Mouse (Mus musculus): ENCODE measurements around the gene Dohh. TPM values are rescaled to one million over a fixed set of nuclear protein-coding genes. Genes with fewer than 3 reads are reported as not detected.

Dohh gene
- polyA plus RNA-seq, 1 experiment, result 52.9 TPM

DNA sequence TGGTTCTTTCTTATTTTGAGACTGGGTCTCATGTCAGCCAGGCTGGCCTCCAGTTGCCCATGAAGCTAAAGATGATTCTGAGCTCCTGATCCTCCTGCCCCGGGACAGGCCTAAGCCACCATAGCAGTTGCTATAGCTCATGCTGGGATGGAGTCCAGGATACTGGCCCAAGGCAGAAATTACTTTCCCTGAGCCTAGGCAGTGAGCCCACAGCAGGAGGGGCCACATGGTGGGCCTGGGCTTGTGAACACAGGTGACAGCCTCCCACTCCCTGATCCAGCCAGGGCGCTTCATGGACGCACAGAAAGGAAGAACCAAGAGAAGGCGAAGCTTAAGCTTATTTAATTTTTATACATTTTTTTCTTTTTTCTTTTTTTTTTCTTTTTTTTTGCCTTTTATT lies 11.6 kb downstream of the Dohh start:
- H3K9me3 ChIP-seq (replicated peaks; ENCODE audit: control insufficient read depth, insufficient read depth, low read length, poor library complexity, severe bottlenecking), result no peaks in the 10 kb centered on the region
- peaks cover 3% of the 10 kb centered on the region for H3K4me1 ChIP-seq (ENCODE audit: control insufficient read depth, insufficient read depth, low read length)
- H3K27me3 ChIP-seq (ENCODE audit: control insufficient read depth, insufficient read depth, low read length, poor library complexity, severe bottlenecking), result no peaks in the 10 kb centered on the region
- no peak overlapping the region for H3K4me3 ChIP-seq (ENCODE audit: low read depth, low read length)
- no peak overlapping the region for H3K27ac ChIP-seq (ENCODE audit: insufficient read depth, low read length)
- no peak overlapping the region for H3K9ac ChIP-seq (ENCODE audit: low read depth, poor library complexity, severe bottlenecking)
- H3K36me3 ChIP-seq (ENCODE audit: control insufficient read depth, insufficient read depth, low read length, poor library complexity, severe bottlenecking), result no peaks in the 10 kb centered on the region
- TF ChIP-seq CTCF (IDR thresholded peaks at IDR 0.05; ENCODE audit: low read depth, low read length) (no peak), POLR2A (IDR thresholded peaks at IDR 0.05; ENCODE audit: insufficient read depth, low read length) (no peak), EP300 (IDR thresholded peaks at IDR 0.05; ENCODE audit: insufficient read depth, low read depth, low read length) (no peak)

- Histone ChIP-seq H3K27ac (ENCODE audit: insufficient read depth, low read length) (no peak overlapping the region), H3K4me1 (ENCODE audit: control insufficient read depth, insufficient read depth, low read length) (peaks cover 3% of the 10 kb centered on the region)
Measured at GRCm38 (mm10) chr10:81396749-81397148, 12.5 kb downstream of the Dohh start.

GRCm38 (mm10) chr10:81399296-81399695 lies 15.1 kb downstream of the Dohh start:
- Histone ChIP-seq H3K36me3 (ENCODE audit: control insufficient read depth, insufficient read depth, low read length, poor library complexity, severe bottlenecking) (no peaks in the 10 kb centered on the region), H3K9ac (ENCODE audit: low read depth, poor library complexity, severe bottlenecking) (no peak overlapping the region), H3K27me3 (ENCODE audit: control insufficient read depth, insufficient read depth, low read length, poor library complexity, severe bottlenecking) (no peaks in the 10 kb centered on the region), H3K4me3 (ENCODE audit: low read depth, low read length) (no peak overlapping the region), H3K27ac (ENCODE audit: insufficient read depth, low read length) (no peak overlapping the region), H3K4me1 (ENCODE audit: control insufficient read depth, insufficient read depth, low read length) (peaks cover 6% of the 10 kb centered on the region), H3K9me3 (replicated peaks; ENCODE audit: control insufficient read depth, insufficient read depth, low read length, poor library complexity, severe bottlenecking) (no peaks in the 10 kb centered on the region)
- TF ChIP-seq CTCF (IDR thresholded peaks at IDR 0.05; ENCODE audit: low read depth, low read length), result no peak

More at GRCm38 (mm10) chr10:81396749-81397148, 12.5 kb downstream of the Dohh start:
- Histone ChIP-seq H3K36me3 (ENCODE audit: control insufficient read depth, insufficient read depth, low read length, poor library complexity, severe bottlenecking) (no peaks in the 10 kb centered on the region), H3K9me3 (replicated peaks; ENCODE audit: control insufficient read depth, insufficient read depth, low read length, poor library complexity, severe bottlenecking) (no peaks in the 10 kb centered on the region), H3K9ac (ENCODE audit: low read depth, poor library complexity, severe bottlenecking) (no peak overlapping the region), H3K27me3 (ENCODE audit: control insufficient read depth, insufficient read depth, low read length, poor library complexity, severe bottlenecking) (no peaks in the 10 kb centered on the region), H3K4me3 (ENCODE audit: low read depth, low read length) (no peak overlapping the region)
- TF ChIP-seq POLR2A (IDR thresholded peaks at IDR 0.05; ENCODE audit: insufficient read depth, low read length), result no peak
- no peak for TF ChIP-seq CTCF (IDR thresholded peaks at IDR 0.05; ENCODE audit: low read depth, low read length)
- no peak for TF ChIP-seq EP300 (IDR thresholded peaks at IDR 0.05; ENCODE audit: insufficient read depth, low read depth, low read length)

DNA sequence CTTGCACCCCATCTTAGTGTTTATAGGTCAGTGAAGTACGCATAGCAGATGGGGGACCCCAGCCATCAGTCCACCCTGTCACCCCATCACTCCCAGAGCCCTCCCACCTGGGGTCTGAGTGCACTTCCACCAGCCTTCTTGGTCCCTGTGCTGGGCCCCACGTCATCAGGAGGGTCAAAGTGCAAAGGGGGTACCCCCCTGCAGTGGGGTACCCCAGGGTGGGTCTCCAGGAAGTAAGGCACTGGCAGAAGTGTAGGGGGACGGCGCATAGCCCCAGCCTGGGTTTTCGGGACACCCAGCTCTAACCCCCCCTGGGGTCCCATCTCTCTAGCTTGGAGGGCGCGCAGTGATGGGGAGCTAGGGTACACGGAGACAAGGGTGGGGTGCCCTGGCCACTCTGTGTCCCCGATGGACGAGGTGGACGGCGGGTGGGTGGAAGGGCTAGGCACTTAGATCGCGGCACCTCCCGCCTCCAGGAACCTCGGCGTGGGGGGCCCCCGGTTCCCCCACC lies 15.6 kb downstream of the Dohh start:
- Histone ChIP-seq H3K27ac (ENCODE audit: insufficient read depth, low read length) (no peak overlapping the region), H3K4me3 (ENCODE audit: low read depth, low read length) (peak overlapping the region; percentile 35), H3K9ac (ENCODE audit: low read depth, poor library complexity, severe bottlenecking) (peak overlapping the region; percentile 39), H3K27me3 (ENCODE audit: control insufficient read depth, insufficient read depth, low read length, poor library complexity, severe bottlenecking) (no peaks in the 10 kb centered on the region), H3K9me3 (replicated peaks; ENCODE audit: control insufficient read depth, insufficient read depth, low read length, poor library complexity, severe bottlenecking) (no peaks in the 10 kb centered on the region), H3K4me1 (ENCODE audit: control insufficient read depth, insufficient read depth, low read length) (peaks cover 6% of the 10 kb centered on the region), H3K36me3 (ENCODE audit: control insufficient read depth, insufficient read depth, low read length, poor library complexity, severe bottlenecking) (no peaks in the 10 kb centered on the region)
- no peak for TF ChIP-seq CTCF (IDR thresholded peaks at IDR 0.05; ENCODE audit: low read depth, low read length)
- no peak for TF ChIP-seq POLR2A (IDR thresholded peaks at IDR 0.05; ENCODE audit: insufficient read depth, low read length)
- TF ChIP-seq EP300 (IDR thresholded peaks at IDR 0.05; ENCODE audit: insufficient read depth, low read depth, low read length), result no peak

DNA sequence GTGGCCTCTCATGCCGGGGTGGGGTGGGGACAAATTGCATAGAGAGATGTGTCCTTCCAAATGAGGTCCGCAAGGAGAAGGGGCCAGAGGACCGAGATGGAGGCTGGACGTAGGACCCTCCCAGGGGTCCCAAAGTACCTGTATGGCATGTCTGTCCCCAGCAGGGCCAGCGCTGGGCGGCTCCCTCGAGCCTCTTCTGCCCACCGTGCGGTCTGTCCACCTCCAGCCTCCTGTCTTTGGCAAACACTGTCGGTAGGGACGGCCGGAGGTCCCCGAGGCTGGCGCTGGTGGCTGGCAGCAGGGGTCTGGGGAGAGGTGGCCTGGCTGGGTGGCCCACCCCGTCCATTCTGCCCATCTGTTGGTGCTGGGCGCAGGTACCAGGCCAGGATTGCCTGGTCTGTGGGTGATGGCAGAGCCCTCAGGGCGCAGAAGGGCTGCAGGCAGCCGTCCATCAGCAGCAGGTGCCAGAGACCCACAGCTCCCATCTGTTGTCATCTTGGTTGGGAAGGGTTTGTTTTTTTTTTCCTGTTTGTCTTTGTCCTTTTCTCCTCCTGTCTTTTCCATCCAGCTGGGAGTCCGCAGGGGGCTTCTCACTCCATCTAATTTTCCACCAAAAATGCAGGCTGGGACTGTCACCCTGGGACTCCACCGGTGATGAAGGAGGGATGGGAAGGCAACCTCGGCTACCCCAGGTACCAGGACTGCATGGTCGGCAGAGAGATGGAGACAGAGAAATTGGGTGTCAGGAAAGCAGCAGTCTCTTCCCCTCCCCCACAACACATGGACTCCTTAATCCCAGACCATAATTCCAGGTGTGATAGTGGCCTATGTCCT lies 16.4 kb downstream of the Dohh start:
- peak overlapping the region; percentile 39 for H3K9ac ChIP-seq (ENCODE audit: low read depth, poor library complexity, severe bottlenecking)
- peak overlapping the region; percentile 35 for H3K4me3 ChIP-seq (ENCODE audit: low read depth, low read length)
- H3K27ac ChIP-seq (ENCODE audit: insufficient read depth, low read length), result peak overlapping the region; percentile 2
- H3K36me3 ChIP-seq (ENCODE audit: control insufficient read depth, insufficient read depth, low read length, poor library complexity, severe bottlenecking), result no peaks in the 10 kb centered on the region
- H3K4me1 ChIP-seq (ENCODE audit: control insufficient read depth, insufficient read depth, low read length), result peaks cover 6% of the 10 kb centered on the region
- no peak for TF ChIP-seq CTCF (IDR thresholded peaks at IDR 0.05; ENCODE audit: low read depth, low read length)
- no peak for TF ChIP-seq POLR2A (IDR thresholded peaks at IDR 0.05; ENCODE audit: insufficient read depth, low read length)
- no peaks in the 10 kb centered on the region for H3K9me3 ChIP-seq (replicated peaks; ENCODE audit: control insufficient read depth, insufficient read depth, low read length, poor library complexity, severe bottlenecking)
- H3K27me3 ChIP-seq (ENCODE audit: control insufficient read depth, insufficient read depth, low read length, poor library complexity, severe bottlenecking), result no peaks in the 10 kb centered on the region

DNA sequence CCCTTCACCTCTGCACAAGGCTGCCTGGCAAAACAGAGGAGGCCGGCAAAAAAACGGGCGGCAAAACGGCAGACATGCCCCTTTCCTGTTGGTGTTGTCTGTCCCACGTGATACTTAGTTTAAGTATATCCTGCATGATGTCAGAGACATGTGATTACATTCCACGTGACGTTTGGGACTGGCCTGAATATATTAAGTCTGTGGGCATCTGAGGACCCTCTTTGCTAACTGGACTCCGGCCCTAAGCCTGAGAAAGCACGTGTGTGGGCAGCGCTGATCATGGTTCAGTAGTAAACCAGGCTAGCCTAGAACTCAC lies 16.9 kb downstream of the Dohh start:
- H3K4me3 ChIP-seq (ENCODE audit: low read depth, low read length), result peak overlapping the region; percentile 13
- H3K36me3 ChIP-seq (ENCODE audit: control insufficient read depth, insufficient read depth, low read length, poor library complexity, severe bottlenecking), result no peaks in the 10 kb centered on the region
- peak overlapping the region; percentile 39 for H3K9ac ChIP-seq (ENCODE audit: low read depth, poor library complexity, severe bottlenecking)
- TF ChIP-seq EP300 (IDR thresholded peaks at IDR 0.05; ENCODE audit: insufficient read depth, low read depth, low read length), result no peak
- no peak for TF ChIP-seq POLR2A (IDR thresholded peaks at IDR 0.05; ENCODE audit: insufficient read depth, low read length)
- no peak for TF ChIP-seq CTCF (IDR thresholded peaks at IDR 0.05; ENCODE audit: low read depth, low read length)
- H3K9me3 ChIP-seq (replicated peaks; ENCODE audit: control insufficient read depth, insufficient read depth, low read length, poor library complexity, severe bottlenecking), result no peaks in the 10 kb centered on the region
- peaks cover 6% of the 10 kb centered on the region for H3K4me1 ChIP-seq (ENCODE audit: control insufficient read depth, insufficient read depth, low read length)
- H3K27me3 ChIP-seq (ENCODE audit: control insufficient read depth, insufficient read depth, low read length, poor library complexity, severe bottlenecking), result no peaks in the 10 kb centered on the region
- H3K27ac ChIP-seq (ENCODE audit: insufficient read depth, low read length), result peak overlapping the region; percentile 2
